Mouse (Mus musculus) heart, adult 2 months (tissue): Measurements from ENCODE around the gene Lsm3. TPM values are rescaled to one million over a fixed set of nuclear protein-coding genes. Genes with fewer than 3 reads are reported as not detected.

Experiments
- DNase-seq, 2 experiments: peaks; one replicate each; pipeline ENCODE4 v3.0.0; 2021
- H3K27ac ChIP-seq: fragments of 200-600 bp; 2 replicates; pipeline ENCODE4 v1.8.1; 2022
- H3K27me3 ChIP-seq: fragments of 200-500 bp; 2 replicates; pipeline ENCODE4 v1.6.1; 2012; ENCODE audit warnings: mild to moderate bottlenecking, low read length, inconsistent platforms, mixed read lengths; ENCODE audit not compliant: control insufficient read depth, insufficient read depth
- H3K36me3 ChIP-seq: fragments of 200-500 bp; 2 replicates; pipeline ENCODE4 v1.6.1; 2012; ENCODE audit warnings: low read length, inconsistent platforms; ENCODE audit not compliant: control insufficient read depth, insufficient read depth
- H3K4me1 ChIP-seq: fragments of 200-500 bp; 2 replicates; pipeline ENCODE4 v1.6.1; 2011; ENCODE audit warnings: low read length; ENCODE audit not compliant: control insufficient read depth, insufficient read depth
- H3K4me3 ChIP-seq: fragments of 200-600 bp; 2 replicates; pipeline ENCODE4 v1.8.1; 2022
- H3K79me2 ChIP-seq: fragments of 200-500 bp; replicated peaks from 2 replicates; pipeline ENCODE4 v1.6.1; 2012; ENCODE audit warnings: mild to moderate bottlenecking, inconsistent platforms, low read length, moderate library complexity, mixed read lengths; ENCODE audit not compliant: control insufficient read depth, insufficient read depth
- H3K9ac ChIP-seq: fragments of 200-500 bp; 2 replicates; pipeline ENCODE4 v1.6.1; 2012; ENCODE audit warnings: low read depth, mild to moderate bottlenecking, control low read depth, inconsistent platforms, low read length, mixed read lengths
- CTCF ChIP-seq: fragments of 200-600 bp; IDR thresholded peaks from 2 replicates; pipeline ENCODE4 v1.8.1; 2022; ENCODE audit warnings: antibody characterized with exemption, mild to moderate bottlenecking, moderate library complexity
- EP300 ChIP-seq: fragments of 200-500 bp; IDR thresholded peaks from 2 replicates; pipeline ENCODE4 v1.6.1; 2011; ENCODE audit warnings: low read depth, low read length, control low read depth; ENCODE audit not compliant: insufficient read depth
- POLR2A ChIP-seq: fragments of 200-500 bp; IDR thresholded peaks from 2 replicates; pipeline ENCODE4 v1.6.1; 2011; ENCODE audit warnings: mild to moderate bottlenecking, low read depth, low read length, control low read depth; ENCODE audit not compliant: insufficient read depth
- WGBS: fragments of 180-500 bp; shearing (Covaris S2); methylation state at CpG from one replicate; pipeline ENCODE4 v1.1.7; 2018; 5-methylcytosine and 5-hydroxymethylcytosine counted together
- intact Hi-C: fragments of 180-260 bp; cut with DNase I; formaldehyde crosslinking; loops from one replicate; pipeline ENCODE4 v1.15.1; 2025
- polyA plus RNA-seq: library from polyadenylated mRNA; depleted of rRNA; stranded (reverse); fragments of >200 nt; gene quantifications from 2 replicates; pipeline ENCODE4 v1.2.3, GENCODE M21; 2012
- total RNA-seq, 2 experiments: library from RNA; stranded (reverse); gene quantifications; 2 replicates each; pipeline ENCODE4 v1.2.3; 2021

Gene Lsm3
- total and polyA plus RNA-seq, 3 experiments = 31.0 to 59.7 (median 55.8) TPM

GRCm38 (mm10) chr6:91514737-91515362, 878 bp upstream of the Lsm3 start:
- no peak for DNase-seq
- 23% methylated on average over 10 of the region's 10 CpGs for WGBS
- Histone ChIP-seq H3K9ac (peak overlapping the region; percentile 88), H3K4me3 (peak overlapping the region; percentile 97), H3K36me3 (peaks cover 2% of the 10 kb centered on the region; the same call in 1 of the 2 replicates), H3K4me1 (peaks cover 4% of the 10 kb centered on the region), H3K79me2 (0 out of 2 replicates have a peak, but pooled peaks cover 2% of the 10 kb centered on the region), H3K27me3 (no peaks in the 10 kb centered on the region), H3K27ac (peak overlapping the region; percentile 75)
- no peak for TF ChIP-seq EP300
- no peak for TF ChIP-seq POLR2A
- no peak for TF ChIP-seq CTCF
- intact Hi-C loops = loop anchor here (1.0 to 5.0 kb wide), 2 partner anchors 42 to 577 kb away; partner anchors contain the start of genes Chchd4, Nr2c2 and Tmem43

GRCm38 (mm10) chr6:91518454-91519020, 2.8 kb downstream of the Lsm3 start:
- Histone ChIP-seq H3K9ac (no peak overlapping the region), H3K4me3 (no peak overlapping the region), H3K36me3 (peaks cover 2% of the 10 kb centered on the region; the same call in 1 of the 2 replicates), H3K79me2 (0 out of 2 replicates have a peak, but pooled peaks cover 2% of the 10 kb centered on the region), H3K27ac (no peak overlapping the region; the same call in 1 of the 2 replicates), H3K27me3 (no peaks in the 10 kb centered on the region), H3K4me1 (peaks cover 5% of the 10 kb centered on the region)
- TF ChIP-seq EP300 (no peak), POLR2A (no peak), CTCF (no peak)
- no peak for DNase-seq
- 51% methylated on average over 7 of the region's 7 CpGs for WGBS
- intact Hi-C loops = loop anchor here (5.0 kb wide), 1 partner anchor 574 kb away; the partner anchor contains the start of gene Nr2c2

GRCm38 (mm10) chr6:91522816-91523215, 7.1 kb downstream of the Lsm3 start:
- Histone ChIP-seq H3K36me3 (peaks cover 2% of the 10 kb centered on the region; the same call in 1 of the 2 replicates), H3K27ac (no peak overlapping the region), H3K79me2 (no peaks in the 10 kb centered on the region), H3K27me3 (no peaks in the 10 kb centered on the region), H3K9ac (no peak overlapping the region), H3K4me3 (no peak overlapping the region), H3K4me1 (peaks cover 4% of the 10 kb centered on the region)
- TF ChIP-seq CTCF (no peak), EP300 (no peak), POLR2A (no peak)
- intact Hi-C loops = no loop called here
- 92% methylated on average over 5 of the region's 5 CpGs for WGBS
- no peak for DNase-seq

GRCm38 (mm10) chr6:91525544-91525943, 9.8 kb downstream of the Lsm3 start:
- no peak overlapping the region for H3K4me3 ChIP-seq
- H3K79me2 ChIP-seq = no peaks in the 10 kb centered on the region
- intact Hi-C loops = loop anchor here (5.0 kb wide), 1 partner anchor 157 kb away; the partner anchor contains the start of gene Slc6a6
- H3K27me3 ChIP-seq = no peaks in the 10 kb centered on the region
- TF ChIP-seq EP300 = no peak
- TF ChIP-seq POLR2A = no peak
- no peak for TF ChIP-seq CTCF
- H3K4me1 ChIP-seq = peaks cover 3% of the 10 kb centered on the region
- H3K27ac ChIP-seq = no peak overlapping the region
- no peak for DNase-seq
- no peak overlapping the region for H3K9ac ChIP-seq
- H3K36me3 ChIP-seq = no peaks in the 10 kb centered on the region
- 80% methylated on average over 4 of the region's 4 CpGs for WGBS

GRCm38 (mm10) chr6:91527227-91527860, 11.6 kb downstream of the Lsm3 start:
- WGBS = 34% methylated on average over 5 of the region's 5 CpGs
- Histone ChIP-seq H3K4me1 (peaks cover 6% of the 10 kb centered on the region), H3K79me2 (no peaks in the 10 kb centered on the region), H3K27me3 (no peaks in the 10 kb centered on the region), H3K36me3 (no peaks in the 10 kb centered on the region), H3K9ac (0 out of 2 replicates have a peak overlapping the region, but pooled peaks have one; percentile 1), H3K4me3 (no peak overlapping the region), H3K27ac (peak overlapping the region; percentile 72)
- DNase-seq = no peak
- intact Hi-C loops = loop anchor here (1.0 to 5.0 kb wide), 4 partner anchors 49 to 325 kb away; partner anchors contain the start of gene Slc6a6
- TF ChIP-seq POLR2A = no peak
- peak; percentile 85 for TF ChIP-seq CTCF
- TF ChIP-seq EP300 = 0 out of 2 replicates have a peak, but pooled peaks have one; percentile 35

GRCm38 (mm10) chr6:91528265-91528664, 12.5 kb downstream of the Lsm3 start:
- H3K9ac ChIP-seq = no peak overlapping the region
- H3K27me3 ChIP-seq = no peaks in the 10 kb centered on the region
- no peaks in the 10 kb centered on the region for H3K36me3 ChIP-seq
- H3K4me1 ChIP-seq = peaks cover 6% of the 10 kb centered on the region
- peak; percentile 57 to 87 for DNase-seq
- H3K79me2 ChIP-seq = no peaks in the 10 kb centered on the region
- H3K27ac ChIP-seq = peak overlapping the region; percentile 72; the same call in 1 of the 2 replicates
- H3K4me3 ChIP-seq = no peak overlapping the region
- TF ChIP-seq POLR2A (no peak), CTCF (0 out of 2 replicates have a peak, but pooled peaks have one; percentile 25), EP300 (peak; percentile 97)
- WGBS = 65% methylated on average over 7 of the region's 7 CpGs
- intact Hi-C loops = loop anchor here (1.0 to 5.0 kb wide), 2 partner anchors 18 to 154 kb away; partner anchors contain the start of gene Slc6a6
